Mouse (Mus musculus): Measurements from ENCODE around the gene Ghrh.

DNA sequence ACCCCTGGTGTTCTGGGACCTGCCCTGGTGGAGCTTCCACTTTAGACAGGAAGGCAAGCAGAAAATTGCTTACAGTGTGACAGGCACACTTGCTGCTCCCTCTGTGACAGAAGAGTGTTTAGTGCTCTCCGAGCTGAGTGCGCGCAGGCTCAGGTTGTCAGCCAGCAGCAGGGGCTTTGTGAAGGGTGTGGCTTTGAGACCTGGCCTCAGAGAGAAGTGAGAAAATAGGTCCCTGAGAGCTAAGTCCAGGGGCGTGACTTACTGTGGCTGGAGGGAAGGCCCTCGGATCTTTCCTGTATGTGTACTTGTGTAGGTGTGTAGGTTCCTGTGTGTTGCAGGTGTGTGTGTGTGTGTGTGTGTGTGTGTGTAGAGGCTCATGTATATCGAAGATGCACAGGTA, 4.0 kb downstream of the Ghrh start:
- no peak for TF ChIP-seq CTCF (IDR thresholded peaks at IDR 0.05; ENCODE audit: low read depth, low read length)
- no peak for TF ChIP-seq POLR2A (IDR thresholded peaks at IDR 0.05; ENCODE audit: borderline replicate concordance, low read depth, low read length)
